Mouse (Mus musculus) cerebellum, adult 2 months (tissue): ENCODE results near the gene Snorc. TPM values are rescaled to one million over a fixed set of nuclear protein-coding genes. Genes with fewer than 3 reads are reported as not detected.

ENCODE experiments used
- DNase-seq, 2 experiments: peaks; one replicate each; pipeline ENCODE4 v3.0.0; 2021
- H3K27ac ChIP-seq: fragments of 200-500 bp; 2 replicates; pipeline ENCODE4 v1.5.1; 2012; ENCODE audit warnings: low read length, control low read depth, inconsistent platforms; ENCODE audit not compliant: insufficient read depth
- H3K27me3 ChIP-seq: fragments of 200-500 bp; 2 replicates; pipeline ENCODE4 v1.6.1; 2012; ENCODE audit warnings: inconsistent platforms, mild to moderate bottlenecking, low read length, moderate library complexity; ENCODE audit not compliant: control insufficient read depth, insufficient read depth
- H3K4me1 ChIP-seq: fragments of 200-500 bp; 2 replicates; pipeline ENCODE4 v1.6.1; 2011; ENCODE audit warnings: low read length; ENCODE audit not compliant: control insufficient read depth, insufficient read depth
- H3K4me3 ChIP-seq: fragments of 200-500 bp; replicated peaks from 2 replicates; pipeline ENCODE3; 2011; ENCODE audit warnings: mild to moderate bottlenecking, low read depth, low read length, control low read depth; ENCODE audit not compliant: insufficient read depth
- CTCF ChIP-seq: fragments of 200-500 bp; IDR thresholded peaks from 2 replicates; pipeline ENCODE4 v1.5.1; 2011; ENCODE audit warnings: low read depth, mild to moderate bottlenecking, control low read depth, low read length, moderate library complexity, borderline replicate concordance; ENCODE audit not compliant: insufficient read depth
- POLR2A ChIP-seq: fragments of 200-500 bp; IDR thresholded peaks from 2 replicates; pipeline ENCODE4 v1.6.1; 2011; ENCODE audit warnings: low read length, control low read depth, borderline replicate concordance; ENCODE audit not compliant: insufficient read depth
- WGBS: fragments of 180-500 bp; shearing (Covaris S2); methylation state at CpG from one replicate; pipeline ENCODE4 v1.1.7; 2018; 5-methylcytosine and 5-hydroxymethylcytosine counted together
- polyA plus RNA-seq: library from polyadenylated mRNA; depleted of rRNA; stranded (reverse); fragments of >200 nt; gene quantifications from 2 replicates; pipeline ENCODE4 v1.2.3, GENCODE M21; 2012

Gene Snorc
- polyA plus RNA-seq, 1 experiment: 0.59 TPM

GRCm38 (mm10) chr1:87493542-87493941 is 23.5 kb downstream of the Snorc start:
- Histone ChIP-seq H3K27ac (no peak overlapping the region), H3K4me3 (no peak overlapping the region), H3K27me3 (no peaks in the 10 kb centered on the region), H3K4me1 (peaks cover 3% of the 10 kb centered on the region; the same call in 1 of the 2 replicates)
- 44% methylated on average over 4 of the region's 4 CpGs for WGBS
- DNase-seq: no peak
- TF ChIP-seq POLR2A (no peak), CTCF (no peak)

DNA sequence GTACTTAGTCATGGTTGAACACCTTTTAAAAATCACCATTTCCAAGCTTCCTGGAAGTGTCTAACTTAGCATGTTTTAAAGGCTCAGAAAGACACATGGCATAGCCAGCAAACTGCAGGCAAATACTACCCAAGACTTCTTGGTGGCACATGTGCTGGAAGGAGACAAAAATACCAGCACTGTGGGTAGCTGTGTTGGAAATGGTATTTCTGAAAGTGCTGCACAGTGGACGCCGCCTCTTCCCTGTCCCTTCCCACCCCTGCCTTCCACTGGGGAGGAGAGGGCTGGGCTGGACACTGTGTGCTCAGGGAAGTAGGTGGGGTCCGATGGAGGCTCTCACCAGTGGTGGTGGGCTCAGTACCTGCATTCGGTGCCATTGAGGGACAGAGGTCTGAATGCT is 35.5 kb downstream of the Snorc start:
- WGBS: 100% methylated on average over 4 of the region's 4 CpGs
- DNase-seq: no peak
- Histone ChIP-seq H3K27ac (no peak overlapping the region), H3K4me1 (no peaks in the 10 kb centered on the region), H3K27me3 (no peaks in the 10 kb centered on the region), H3K4me3 (no peak overlapping the region)
- no peak for TF ChIP-seq CTCF
- no peak for TF ChIP-seq POLR2A

- Histone ChIP-seq H3K4me1 (no peaks in the 10 kb centered on the region), H3K27me3 (no peaks in the 10 kb centered on the region), H3K27ac (no peak overlapping the region), H3K4me3 (no peak overlapping the region)
- no peak for DNase-seq
- TF ChIP-seq POLR2A: no peak
- TF ChIP-seq CTCF: no peak
- 83% methylated on average over 6 of the region's 6 CpGs for WGBS
These were observed 37.8 kb downstream of the Snorc start for GRCm38 (mm10) chr1:87507857-87508256.

- Histone ChIP-seq H3K4me3 (peak overlapping the region; percentile 61), H3K4me1 (no peaks in the 10 kb centered on the region), H3K27ac (no peak overlapping the region), H3K27me3 (no peaks in the 10 kb centered on the region)
- TF ChIP-seq CTCF (no peak), POLR2A (no peak)
- 27% methylated on average over 26 of the region's 26 CpGs for WGBS
- DNase-seq: no peak
These were observed 38.8 kb downstream of the Snorc start for GRCm38 (mm10) chr1:87508591-87509560.

DNA sequence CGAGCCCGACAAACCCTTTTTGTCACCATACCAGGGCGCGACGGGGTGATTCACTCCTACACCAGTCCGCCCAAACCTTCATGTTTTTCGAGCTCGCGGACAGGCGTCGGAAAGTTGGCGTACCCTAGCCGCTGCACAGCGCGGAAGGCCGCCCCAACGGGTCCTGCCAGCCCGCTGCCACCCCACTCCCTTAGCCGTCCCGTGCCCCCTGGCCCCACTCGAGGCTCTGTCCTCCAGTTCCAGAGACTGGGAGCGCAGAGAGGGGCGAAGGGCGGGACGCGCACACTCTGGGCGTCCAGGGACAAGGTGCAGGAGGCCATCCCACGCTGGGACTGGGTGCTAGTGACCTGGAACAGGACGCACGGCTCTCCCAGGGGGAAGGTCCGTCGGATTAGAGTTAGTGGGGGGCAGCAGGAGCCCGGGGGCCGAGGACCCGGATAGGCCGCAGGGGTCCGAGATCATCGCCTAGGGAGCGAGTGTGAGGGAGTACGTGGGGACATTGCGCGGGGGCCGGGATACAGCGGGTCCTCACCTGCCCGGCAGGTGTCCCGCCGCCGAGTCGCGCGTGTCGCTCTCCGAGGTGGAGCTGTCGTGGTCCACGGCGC is 39.6 kb downstream of the Snorc start, which contains the start of gene Neu2:
Gene Neu2, plus strand, starts transcription at position 329 of the 605 bp plus-strand sequence.
- WGBS: 2% methylated on average over 56 of the region's 56 CpGs
- peak; percentile 28 to 38 for DNase-seq
- H3K27ac ChIP-seq: no peak within 1 kb of the TSS

DNA sequence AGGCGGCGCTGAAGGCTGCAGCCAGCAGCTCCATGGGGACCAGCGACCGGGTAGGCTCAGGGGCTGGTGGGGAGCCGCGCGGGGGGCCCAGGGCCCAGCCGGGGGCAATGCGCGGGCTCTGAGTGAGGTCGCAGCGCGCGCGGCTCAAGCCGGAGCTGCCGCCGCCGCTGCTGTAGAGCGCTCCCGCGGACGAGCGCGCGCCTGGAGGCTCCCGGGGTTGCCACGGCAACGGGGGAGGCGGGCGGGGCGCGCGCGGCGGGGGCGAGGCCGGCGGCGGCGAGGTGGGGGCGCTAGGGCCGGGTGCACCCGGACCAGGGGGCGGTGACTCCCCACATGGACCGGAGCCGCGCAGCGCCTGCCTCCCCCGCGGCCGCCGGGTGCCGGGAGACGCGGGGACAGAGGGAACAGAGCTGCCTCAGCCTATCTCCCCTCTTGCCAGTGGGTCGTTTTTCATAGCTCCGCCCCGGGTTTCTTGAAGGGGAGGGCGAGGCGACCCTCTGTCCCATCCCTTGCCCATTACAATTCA is 40.2 kb downstream of the Snorc start:
- WGBS: 1% methylated on average over 57 of the region's 61 CpGs
- TF ChIP-seq POLR2A (0 out of 2 replicates have a peak, but pooled peaks have one; percentile 8), CTCF (no peak)
- H3K4me1 ChIP-seq: no peaks in the 10 kb centered on the region
- peak; percentile 61 to 62 for DNase-seq
- H3K4me3 ChIP-seq: peak overlapping the region; percentile 61
- H3K27ac ChIP-seq: no peak overlapping the region
- H3K27me3 ChIP-seq: no peaks in the 10 kb centered on the region

More for the DNA sequence above, 39.6 kb downstream of the Snorc start, which contains the start of gene Neu2:
- Histone ChIP-seq H3K4me1 (no peaks in the 10 kb centered on the region), H3K4me3 (peak within 1 kb of the TSS; percentile 61), H3K27me3 (no peaks in the 10 kb centered on the region)
- TF ChIP-seq POLR2A: 0 out of 2 replicates have a peak, but pooled peaks have one; percentile 5
- TF ChIP-seq CTCF: no peak

DNA sequence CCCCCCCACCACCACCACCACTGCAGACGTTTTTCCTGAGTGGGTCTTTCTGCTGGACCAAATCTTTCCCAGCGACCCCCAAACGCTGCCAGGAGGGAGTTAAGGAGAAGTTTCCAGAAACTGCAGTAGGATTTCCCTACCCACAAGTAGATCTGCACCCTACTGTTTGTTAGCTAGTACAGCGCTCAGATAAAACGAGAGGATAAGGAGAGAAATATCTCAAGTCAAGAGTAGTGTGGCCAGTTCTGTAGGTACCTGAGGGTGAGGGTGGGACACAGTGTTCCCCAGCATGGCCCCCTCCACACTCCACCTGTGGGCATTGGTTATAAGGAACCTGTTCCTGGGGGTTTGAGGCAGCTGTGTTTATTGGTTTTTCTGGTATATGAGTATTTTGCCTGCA is 40.8 kb downstream of the Snorc start:
- TF ChIP-seq POLR2A: no peak
- no peak for TF ChIP-seq CTCF
- Histone ChIP-seq H3K4me3 (no peak overlapping the region), H3K27me3 (no peaks in the 10 kb centered on the region), H3K4me1 (no peaks in the 10 kb centered on the region), H3K27ac (no peak overlapping the region)
- 15% methylated on average over 5 of the region's 5 CpGs for WGBS
- DNase-seq: no peak

DNA sequence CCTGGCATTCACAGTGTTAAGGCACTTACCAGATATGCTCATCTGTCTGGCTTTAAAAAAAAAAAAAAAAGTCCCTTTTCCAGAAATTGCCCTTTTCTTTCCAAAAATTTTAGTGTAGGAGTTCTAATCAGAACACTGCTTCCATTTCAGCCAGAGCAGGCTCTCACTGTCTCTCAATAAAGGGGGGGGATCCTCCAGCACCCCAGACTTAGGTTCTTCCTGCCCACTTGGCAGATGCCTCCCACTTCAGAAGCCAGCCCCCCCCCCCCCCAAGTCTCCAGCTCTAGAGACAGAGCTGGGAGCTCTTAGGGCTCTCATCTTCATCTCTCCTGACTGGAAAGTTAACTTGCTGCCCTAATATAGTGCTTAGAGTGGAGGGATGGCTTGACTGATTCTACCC is 50.4 kb downstream of the Snorc start:
- no peaks in the 10 kb centered on the region; the same call in 1 of the 2 replicates for H3K27me3 ChIP-seq
- TF ChIP-seq POLR2A: no peak
- TF ChIP-seq CTCF: no peak
- no peak for DNase-seq
- peaks cover 6% of the 10 kb centered on the region; the same call in 1 of the 2 replicates for H3K4me1 ChIP-seq
- H3K27ac ChIP-seq: no peak overlapping the region
- no peak overlapping the region for H3K4me3 ChIP-seq
